Mouse (Mus musculus): Measurements from ENCODE around the gene Dnah14.

The Dnah14 gene

DNA sequence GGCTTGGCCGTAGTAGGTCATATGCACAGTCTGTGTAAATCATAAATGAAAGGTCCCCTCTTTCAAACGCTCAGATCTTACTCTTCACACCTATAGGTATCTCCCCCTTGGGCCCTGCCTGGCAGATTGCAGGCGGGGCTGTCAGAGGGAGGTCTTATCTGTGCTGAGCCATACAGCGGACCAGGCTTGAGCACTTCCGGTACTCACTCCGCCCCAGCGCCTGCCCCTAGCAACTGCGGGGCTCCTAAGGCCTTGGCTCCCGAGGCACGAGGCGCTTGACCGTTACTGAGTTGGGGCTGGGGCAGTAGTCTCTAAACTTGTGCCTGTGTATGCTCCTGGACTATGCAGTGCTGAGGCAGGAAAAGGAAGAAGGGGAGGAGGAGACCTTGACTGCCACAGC lies at the start of gene Dnah14:
Gene Dnah14, plus strand, starts transcription at position 238 of the 400 bp plus-strand sequence.
- no peak for DNase-seq

DNA sequence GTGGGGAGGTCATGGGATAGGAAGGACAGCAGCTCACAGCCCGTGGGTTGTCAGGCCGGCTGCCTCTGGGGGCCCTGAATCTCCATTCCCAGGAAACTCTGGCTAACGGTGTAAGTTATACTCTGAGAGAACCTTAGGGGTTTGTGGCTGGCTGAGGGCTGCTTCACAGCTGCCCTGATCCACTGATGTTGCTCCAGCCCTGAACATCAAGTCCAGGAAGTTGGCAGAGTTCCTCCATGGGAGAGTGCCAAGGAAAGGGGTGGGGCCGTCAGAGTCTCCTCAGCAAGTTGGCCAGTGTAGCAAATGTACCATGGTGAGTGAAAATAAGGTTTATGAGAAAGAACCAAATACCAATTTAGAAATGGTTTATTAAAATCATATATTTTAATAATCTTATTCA lies 47.0 kb upstream of the Dnah14 start:
- no peak for DNase-seq

- DNase-seq = no peak
These were observed 41.0 kb upstream of the Dnah14 start for GRCm38 (mm10) chr1:181535165-181535873.

- DNase-seq = no peak
These were observed 38.5 kb upstream of the Dnah14 start for GRCm38 (mm10) chr1:181537627-181538525.

- DNase-seq = no peak
These were observed 36.3 kb upstream of the Dnah14 start for GRCm38 (mm10) chr1:181539846-181540769.

GRCm38 (mm10) chr1:181543711-181544383 lies 32.5 kb upstream of the Dnah14 start:
- DNase-seq = no peak

DNA sequence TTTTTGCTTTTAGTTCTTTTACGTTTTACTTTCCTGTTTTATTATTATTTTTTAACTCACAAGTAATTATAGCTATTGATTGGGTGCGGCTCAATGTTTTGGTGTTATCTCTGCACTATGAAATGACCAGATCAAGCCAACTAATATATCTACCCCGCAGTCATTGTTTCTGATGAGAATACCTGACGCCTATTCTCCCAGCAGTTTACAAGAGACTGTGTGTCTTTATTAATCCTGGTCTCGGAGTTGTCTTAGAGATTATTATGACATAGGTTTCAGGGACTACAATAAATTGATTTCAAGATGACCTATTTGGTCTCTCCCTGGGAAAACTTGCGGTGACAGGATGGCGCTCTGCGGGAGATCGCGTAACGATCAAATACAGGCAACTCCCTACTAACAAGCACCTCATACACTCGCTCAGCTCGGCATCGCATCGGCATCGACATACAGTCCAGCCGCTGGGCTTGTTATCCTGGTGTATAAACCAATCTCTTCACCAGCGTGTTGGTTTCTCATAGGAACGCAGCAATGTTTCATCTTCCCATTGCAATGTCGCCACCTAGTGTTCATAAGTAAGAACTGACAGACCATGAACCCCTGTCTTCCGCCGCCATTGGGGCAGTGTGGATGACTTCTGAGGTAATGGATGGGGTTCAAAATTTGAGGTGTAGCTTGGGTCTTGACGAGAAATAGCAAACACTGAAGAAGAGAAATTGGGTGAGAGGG lies 31.2 kb upstream of the Dnah14 start:
- DNase-seq = peak; percentile 15 to 20

GRCm38 (mm10) chr1:181549987-181550386 lies 26.4 kb upstream of the Dnah14 start:
- DNase-seq = no peak

DNA sequence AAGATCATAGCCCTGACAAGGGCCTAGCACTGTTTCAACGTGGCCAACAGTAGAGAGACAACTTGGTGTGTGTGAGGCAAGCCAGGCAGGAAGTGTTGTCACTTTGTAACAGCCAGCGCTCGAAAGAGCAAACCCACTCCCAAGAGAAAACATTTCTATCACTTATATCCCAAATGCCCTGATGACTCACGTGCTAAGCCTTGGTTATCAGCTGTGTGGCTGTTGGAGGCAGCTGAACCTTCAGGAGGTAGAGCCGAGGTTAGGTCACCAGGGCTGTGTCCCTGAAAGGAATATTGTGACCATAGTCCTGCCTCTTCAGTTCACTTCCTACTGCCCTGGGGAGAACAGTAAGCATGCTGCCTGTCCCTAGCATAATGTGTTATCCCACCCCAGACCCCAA lies 25.5 kb upstream of the Dnah14 start:
- no peak for DNase-seq

- no peak for DNase-seq
These were observed 23.6 kb upstream of the Dnah14 start for GRCm38 (mm10) chr1:181552533-181553410.

DNA sequence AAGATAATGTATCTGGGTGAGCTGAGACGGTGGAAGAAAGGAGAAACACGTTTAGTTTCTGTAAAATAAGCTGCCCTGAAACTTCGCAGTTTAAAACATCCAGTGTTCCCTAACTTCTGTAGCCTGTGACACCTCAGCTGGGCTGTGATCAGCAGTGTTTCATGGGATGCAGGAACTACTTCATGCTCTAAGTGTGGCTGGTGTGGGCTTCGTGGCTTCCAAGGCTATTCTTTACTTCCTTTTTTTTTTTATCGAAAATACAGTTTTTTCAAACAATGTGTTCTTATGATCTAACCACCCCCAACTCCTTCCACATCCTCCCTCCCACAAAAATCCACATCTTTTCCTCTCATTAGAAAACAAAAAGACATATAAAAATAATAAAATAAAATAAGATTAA lies 20.9 kb upstream of the Dnah14 start:
- no peak for DNase-seq

- DNase-seq = no peak
These were observed 16.7 kb upstream of the Dnah14 start for GRCm38 (mm10) chr1:181559655-181560054.

GRCm38 (mm10) chr1:181560325-181560724 lies 16.0 kb upstream of the Dnah14 start:
- DNase-seq = no peak

- no peak for DNase-seq
These were observed 15.2 kb upstream of the Dnah14 start for GRCm38 (mm10) chr1:181560896-181561767.

DNA sequence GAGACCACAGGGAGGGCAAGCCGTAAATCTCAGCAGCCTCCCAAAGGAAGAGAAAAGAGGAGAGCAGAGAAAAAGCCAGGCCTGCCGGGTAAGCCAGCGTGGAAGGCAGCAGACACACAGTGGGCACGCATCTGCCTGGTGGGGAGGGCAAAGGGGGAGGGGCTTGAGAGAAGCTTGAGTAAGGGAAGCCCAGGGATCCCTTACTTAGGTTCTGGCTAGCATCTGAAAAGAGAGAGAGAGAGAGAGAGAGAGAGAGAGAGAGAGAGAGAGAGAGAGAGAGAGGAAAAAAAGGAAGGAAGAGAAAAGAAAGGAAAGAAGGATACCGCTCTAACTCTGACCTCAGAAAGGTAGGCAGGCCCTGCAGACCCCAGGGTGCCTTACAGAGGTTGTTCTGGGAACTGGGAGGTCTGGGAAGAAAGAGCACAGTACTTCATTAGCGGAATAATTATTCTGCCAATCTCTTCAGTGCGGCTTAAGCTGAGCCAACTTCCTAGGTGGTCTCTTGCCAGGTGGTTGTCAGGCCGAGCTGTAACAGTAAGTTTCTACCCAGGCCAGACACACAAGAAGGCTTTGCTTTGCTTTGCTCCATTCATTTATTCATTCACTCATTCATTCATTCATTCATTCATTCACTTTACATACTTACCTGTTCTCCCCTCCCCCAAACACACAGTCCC lies 14.5 kb upstream of the Dnah14 start:
- DNase-seq = no peak

DNA sequence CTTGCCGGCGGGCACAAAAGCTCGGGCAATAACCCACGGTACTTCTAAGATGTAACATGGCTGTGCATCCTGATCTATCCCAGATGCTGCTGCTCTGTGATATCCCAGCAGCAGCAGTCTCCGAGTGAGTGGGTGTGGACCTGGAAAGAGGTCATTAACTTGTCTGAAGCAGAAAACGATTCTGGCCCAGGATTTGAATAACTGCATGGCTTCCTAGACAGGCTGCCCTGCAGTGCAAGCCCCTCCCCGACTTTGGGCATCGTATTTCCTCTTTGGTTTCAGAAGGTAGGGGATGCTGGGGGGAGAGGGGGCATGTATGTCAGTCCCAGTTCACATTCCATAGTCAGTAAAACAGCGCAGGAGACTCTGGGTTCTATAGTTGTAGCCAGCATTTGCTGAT lies 6.9 kb upstream of the Dnah14 start:
- no peak for DNase-seq

GRCm38 (mm10) chr1:181583152-181583551 lies 6.8 kb downstream of the Dnah14 start:
- no peak for DNase-seq

DNA sequence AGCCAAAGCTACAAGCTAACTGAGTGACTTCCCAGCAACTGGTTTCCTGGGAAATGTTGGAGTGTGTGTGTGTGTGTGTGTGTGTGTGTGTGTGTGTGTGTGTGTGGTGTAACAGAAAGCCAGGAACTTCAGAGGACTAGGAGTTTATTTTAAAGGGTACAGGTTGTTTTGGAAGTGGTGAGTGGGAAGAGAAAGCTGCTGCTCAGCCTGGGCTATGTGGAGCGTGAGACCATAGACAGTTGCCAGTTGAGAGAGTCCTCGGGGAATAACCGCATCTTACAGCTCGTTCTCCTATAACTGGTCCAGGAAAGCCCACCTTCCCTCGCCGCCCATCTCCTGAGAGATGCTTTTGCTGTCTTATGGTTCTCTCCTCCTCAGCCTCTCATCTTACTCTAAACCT lies 12.8 kb downstream of the Dnah14 start:
- no peak for DNase-seq

GRCm38 (mm10) chr1:181599376-181599775 lies 23.0 kb downstream of the Dnah14 start:
- DNase-seq = no peak

Measured in thymus, adult 18-20 months (tissue).